Mouse (Mus musculus): ENCODE measurements around the gene Gm853.

The Gm853 gene

GRCm38 (mm10) chr4:130173060-130173822 lies 49.0 kb downstream of the Gm853 start:
- DNase-seq, result no peak

DNA sequence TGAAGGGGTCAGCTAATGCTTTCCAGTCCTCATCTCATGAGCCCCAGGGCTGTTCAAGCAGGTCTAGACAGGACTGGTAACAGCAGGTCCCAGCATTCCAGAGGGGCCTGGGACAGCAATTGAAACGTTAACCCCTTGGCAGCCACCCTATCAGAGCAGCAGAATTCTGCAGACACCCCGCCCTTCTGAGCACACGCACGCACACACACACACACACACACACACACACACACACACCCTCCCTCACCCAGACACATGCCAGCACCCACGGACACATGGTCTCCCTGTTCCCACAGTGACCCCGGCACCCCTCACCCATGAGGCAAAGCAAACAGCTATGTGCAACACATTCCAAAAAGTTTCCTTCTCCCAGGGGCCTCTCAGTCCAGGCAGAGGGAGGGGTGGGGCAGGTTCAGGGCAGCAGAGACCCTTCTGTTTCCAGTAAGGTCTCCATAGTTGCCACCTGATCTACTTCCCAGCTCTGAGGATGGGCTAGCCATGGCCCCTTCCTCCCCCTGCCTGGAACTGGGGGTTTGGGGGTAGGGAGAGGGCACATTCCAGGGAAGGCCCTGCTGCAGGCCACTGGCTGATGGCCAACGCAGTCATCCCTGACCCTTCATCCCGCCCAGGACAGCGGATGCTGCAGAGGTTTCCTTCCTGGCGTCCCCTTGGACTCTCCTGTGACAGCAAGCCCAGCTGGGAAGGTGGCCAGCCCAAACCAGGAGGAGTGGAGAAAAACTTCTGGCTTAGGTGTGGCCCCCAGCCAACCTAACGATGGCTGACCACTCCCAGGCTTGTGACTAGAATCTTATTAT lies 50.0 kb downstream of the Gm853 start:
- no peak for DNase-seq

- DNase-seq, result no peak
These were observed 51.8 kb downstream of the Gm853 start for GRCm38 (mm10) chr4:130170362-130170761.

GRCm38 (mm10) chr4:130169411-130169971 lies 52.7 kb downstream of the Gm853 start:
- DNase-seq, result no peak

DNA sequence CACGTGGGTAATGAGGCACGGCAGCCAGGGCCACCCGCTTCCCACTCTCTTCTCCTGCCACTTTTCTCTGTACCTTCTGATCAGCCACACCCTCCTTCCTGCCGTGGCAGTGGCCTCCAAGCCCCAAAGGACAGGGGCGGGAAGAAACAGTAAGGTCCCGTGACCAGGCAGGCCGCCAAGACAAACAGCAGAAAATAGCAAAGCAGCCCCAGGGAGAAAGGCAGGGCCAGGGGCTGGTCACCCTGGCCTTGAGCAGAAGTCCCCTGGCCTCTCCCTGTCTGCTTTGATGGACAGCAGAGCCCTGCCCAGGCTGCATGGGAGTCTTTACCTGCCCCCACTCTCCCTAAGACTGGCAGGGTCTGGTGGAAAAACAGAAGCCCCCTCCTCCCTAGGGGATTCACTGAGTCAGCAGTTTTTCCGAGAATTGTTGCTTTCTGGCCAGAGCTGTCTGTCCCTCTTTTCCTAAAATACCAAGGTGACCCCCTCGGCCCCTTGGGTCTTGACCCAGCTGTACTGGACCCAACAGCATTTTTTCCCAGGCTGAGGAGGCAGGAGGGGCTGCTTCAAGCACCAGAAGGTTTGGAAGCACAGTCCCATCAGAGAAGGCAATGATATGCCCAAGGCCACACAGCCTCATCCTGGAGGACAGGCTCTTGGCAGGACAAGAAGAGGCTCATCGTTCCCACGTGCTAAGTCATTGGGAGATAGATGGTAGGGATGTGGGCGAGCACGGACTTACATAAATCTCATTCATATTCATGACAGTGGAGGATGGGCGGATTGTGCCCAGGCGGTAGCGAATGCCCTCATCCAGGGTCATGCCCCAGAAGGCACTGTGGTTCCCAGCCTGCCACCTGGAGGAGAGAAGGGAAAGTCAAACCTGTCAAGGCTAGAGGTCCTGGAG lies 53.7 kb downstream of the Gm853 start:
- no peak for DNase-seq

DNA sequence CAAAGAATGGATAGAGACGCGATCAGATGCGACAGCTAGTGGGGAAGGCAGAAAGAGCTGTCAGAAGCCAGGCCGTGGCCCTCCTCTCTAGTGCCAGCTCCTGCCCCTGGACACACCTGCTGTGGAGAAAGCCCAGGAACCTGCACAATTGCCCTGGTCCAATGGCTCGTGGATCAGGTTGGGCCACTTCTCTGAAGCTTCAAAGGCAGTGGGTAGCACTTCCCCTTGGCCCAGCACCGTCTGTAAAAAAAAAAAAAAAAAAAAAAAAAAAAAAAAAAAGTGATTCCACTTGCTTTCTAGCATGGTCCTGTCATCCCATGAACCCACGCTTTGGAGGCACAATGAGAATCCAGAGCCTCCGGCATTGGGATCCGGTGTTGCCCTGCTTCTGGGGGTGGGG lies 54.4 kb downstream of the Gm853 start:
- no peak for DNase-seq

- DNase-seq, result no peak
These were observed 54.9 kb downstream of the Gm853 start for GRCm38 (mm10) chr4:130167321-130167720.

GRCm38 (mm10) chr4:130166592-130166991 lies 55.6 kb downstream of the Gm853 start:
- no peak for DNase-seq

DNA sequence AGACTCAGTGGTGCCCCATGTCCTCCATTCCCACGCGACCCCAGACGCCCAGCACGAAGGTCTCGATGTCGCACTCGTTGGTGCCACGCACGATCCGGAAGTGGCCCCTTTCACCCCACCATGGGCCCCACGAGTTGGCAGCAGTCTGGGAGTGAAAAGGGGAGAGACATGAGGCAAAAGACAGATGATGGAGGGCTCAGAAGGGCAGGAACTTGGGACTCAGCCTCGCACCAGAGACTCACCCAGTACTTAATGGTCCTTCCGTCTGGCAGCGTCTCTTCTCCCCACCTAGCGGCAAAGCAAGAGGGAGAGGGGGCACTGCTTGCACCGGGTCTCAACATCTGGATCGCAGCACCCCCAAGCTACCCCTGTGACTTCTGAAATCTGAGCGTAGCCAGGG lies 56.1 kb downstream of the Gm853 start:
- DNase-seq, result no peak

- DNase-seq, result no peak
These were observed 58.1 kb downstream of the Gm853 start for GRCm38 (mm10) chr4:130164121-130164520.

DNA sequence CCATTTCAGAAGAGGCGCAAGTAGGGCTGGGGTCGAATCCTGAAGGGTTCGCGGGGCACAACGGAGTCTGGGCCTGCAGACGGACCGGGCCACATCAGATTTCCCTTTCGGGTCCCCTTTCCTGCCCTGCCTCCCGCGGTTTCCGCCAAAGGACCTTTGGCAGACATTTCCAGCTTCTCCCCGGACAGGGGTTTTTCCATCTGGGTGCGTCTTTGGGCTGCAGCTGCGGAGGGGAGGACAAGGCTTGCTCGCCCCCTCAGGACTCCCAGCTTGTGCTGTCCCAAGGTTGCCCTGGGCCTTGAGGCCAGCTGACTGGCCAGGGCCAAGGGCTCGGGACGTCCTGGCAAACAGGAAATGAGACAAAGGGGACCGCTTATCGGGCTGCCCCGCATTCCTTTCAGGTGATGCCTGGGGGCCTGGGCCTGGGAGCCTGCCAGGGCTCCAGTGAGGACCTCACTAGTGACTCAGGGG lies 58.8 kb downstream of the Gm853 start:
- DNase-seq, result no peak

- no peak for DNase-seq
These were observed 60.9 kb downstream of the Gm853 start for GRCm38 (mm10) chr4:130161349-130161748.

All from thymus, postnatal 14 days (tissue).